Mouse (Mus musculus): ENCODE measurements around the gene Resp18. TPM values are rescaled to one million over a fixed set of nuclear protein-coding genes. Genes with fewer than 3 reads are reported as not detected.

Gene Resp18
- polyA plus RNA-seq, 1 experiment from 2014 or later: not detected

DNA sequence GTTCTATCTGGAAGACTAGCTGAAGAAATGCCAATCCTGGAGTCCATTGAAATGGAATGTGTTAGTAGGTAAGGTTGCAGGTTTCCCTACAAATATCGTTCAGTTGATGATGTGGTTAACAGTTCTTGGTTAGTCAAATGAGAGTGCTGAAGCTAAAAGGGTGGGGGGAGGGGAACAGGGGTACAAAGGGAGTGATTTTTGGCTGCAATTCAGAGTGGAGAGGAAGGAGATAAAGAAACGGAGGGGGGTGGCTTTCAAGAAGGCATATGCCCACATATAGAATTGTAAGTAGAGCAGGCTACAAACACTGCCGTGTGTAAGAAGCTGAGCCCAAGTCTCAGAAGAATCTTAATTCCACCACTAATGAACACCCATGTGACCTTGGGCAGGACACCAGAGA lies 52.7 kb downstream of the Resp18 start:
- H3K4me2 ChIP-seq (ENCODE audit: low read length): no peak overlapping the region

DNA sequence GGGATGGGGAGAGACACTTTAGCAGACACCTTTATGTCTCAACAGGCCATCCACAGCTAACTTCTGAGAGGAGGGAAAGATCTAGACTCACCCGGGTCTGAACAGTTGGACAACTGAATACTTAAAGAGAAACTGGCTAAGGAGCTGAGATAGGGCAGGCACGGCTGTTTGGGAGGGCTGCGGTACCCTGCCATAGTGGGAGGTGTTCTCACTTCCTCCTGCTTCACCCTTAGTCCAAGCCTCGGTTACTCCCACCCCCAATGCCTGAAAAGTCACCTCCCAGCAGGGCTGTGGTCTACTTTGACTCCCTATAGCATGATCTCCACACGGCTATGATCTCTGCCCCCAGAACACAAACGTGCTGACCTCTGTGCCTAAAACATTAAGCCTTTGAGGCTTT lies 54.7 kb downstream of the Resp18 start:
- H3K9ac ChIP-seq (ENCODE audit: low read depth, low read length): no peak overlapping the region
- no peak overlapping the region for H3K4me3 ChIP-seq (replicated peaks; ENCODE audit: low read depth, low read length)
- ATAC-seq (replicated peaks; ENCODE audit: low FRiP score, low read depth): no peak
- no peak for DNase-seq (ENCODE audit: low spot score)
- no peak for TF ChIP-seq CTCF (IDR thresholded peaks at IDR 0.05; ENCODE audit: low read depth)
- peaks cover 8% of the 10 kb centered on the region; the same call in 1 of the 2 replicates for H3K27me3 ChIP-seq (ENCODE audit: insufficient read depth, low read length)
- no peak overlapping the region for H3K4me2 ChIP-seq (ENCODE audit: low read length)
- H3K36me3 ChIP-seq (ENCODE audit: insufficient read depth, low read length): no peaks in the 10 kb centered on the region
- peaks cover 9% of the 10 kb centered on the region; the same call in 1 of the 2 replicates for H3K4me1 ChIP-seq (replicated peaks; ENCODE audit: insufficient read depth, low read length)
- no peaks in the 10 kb centered on the region for H3K9me3 ChIP-seq (replicated peaks; ENCODE audit: low read length)
- H3K27ac ChIP-seq: no peak overlapping the region
- WGBS: 53% methylated on average over 6 of the region's 6 CpGs

More for the DNA sequence above, 52.7 kb downstream of the Resp18 start:
- TF ChIP-seq CTCF (IDR thresholded peaks at IDR 0.05; ENCODE audit: low read depth): no peak
- no peaks in the 10 kb centered on the region for H3K9me3 ChIP-seq (replicated peaks; ENCODE audit: low read length)
- 62% methylated on average over 3 of the region's 3 CpGs for WGBS
- H3K4me1 ChIP-seq (replicated peaks; ENCODE audit: insufficient read depth, low read length): no peaks in the 10 kb centered on the region
- no peak overlapping the region for H3K9ac ChIP-seq (ENCODE audit: low read depth, low read length)
- no peaks in the 10 kb centered on the region for H3K27me3 ChIP-seq (ENCODE audit: insufficient read depth, low read length)
- no peak for DNase-seq (ENCODE audit: low spot score)
- no peak overlapping the region for H3K27ac ChIP-seq
- ATAC-seq (replicated peaks; ENCODE audit: low FRiP score, low read depth): no peak
- H3K4me3 ChIP-seq (replicated peaks; ENCODE audit: low read depth, low read length): no peak overlapping the region
- H3K36me3 ChIP-seq (ENCODE audit: insufficient read depth, low read length): no peaks in the 10 kb centered on the region

DNA sequence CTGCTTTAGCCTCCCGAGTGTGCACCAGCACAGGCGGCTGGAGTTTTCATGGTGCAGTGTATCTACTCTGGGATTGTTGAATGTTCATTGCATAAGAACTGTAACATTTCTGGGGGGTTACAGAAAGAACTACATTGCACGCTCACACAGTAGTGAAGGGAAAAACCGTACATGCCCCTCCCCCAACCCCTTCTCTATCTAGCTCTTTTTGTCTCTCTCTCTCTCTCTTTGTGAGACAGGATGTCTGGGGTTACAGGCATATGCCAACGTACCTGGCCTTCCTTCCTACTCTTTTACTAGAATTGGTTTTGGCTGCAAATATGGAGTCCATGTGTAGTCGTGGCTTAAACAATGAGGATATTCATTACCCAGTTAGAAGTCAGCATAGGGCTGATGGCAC lies 55.3 kb downstream of the Resp18 start:
- H3K27ac ChIP-seq: no peak overlapping the region
- no peak overlapping the region for H3K4me3 ChIP-seq (replicated peaks; ENCODE audit: low read depth, low read length)
- peaks cover 10% of the 10 kb centered on the region; the same call in 1 of the 2 replicates for H3K4me1 ChIP-seq (replicated peaks; ENCODE audit: insufficient read depth, low read length)
- no peak overlapping the region for H3K4me2 ChIP-seq (ENCODE audit: low read length)
- no peaks in the 10 kb centered on the region for H3K36me3 ChIP-seq (ENCODE audit: insufficient read depth, low read length)
- no peaks in the 10 kb centered on the region for H3K9me3 ChIP-seq (replicated peaks; ENCODE audit: low read length)
- no peak overlapping the region for H3K9ac ChIP-seq (ENCODE audit: low read depth, low read length)
- DNase-seq (ENCODE audit: low spot score) (no peak), ATAC-seq (replicated peaks; ENCODE audit: low FRiP score, low read depth) (no peak)
- WGBS: 77% methylated on average over 6 of the region's 6 CpGs
- peaks cover 10% of the 10 kb centered on the region; the same call in 1 of the 2 replicates for H3K27me3 ChIP-seq (ENCODE audit: insufficient read depth, low read length)
- no peak for TF ChIP-seq CTCF (IDR thresholded peaks at IDR 0.05; ENCODE audit: low read depth)

Other genes starting within 250 kb of the Resp18 start
- 10.5 and 11.0 TPM in 2 replicates for gene Nhej1, start 153.2 kb downstream of the Resp18 start, polyA plus RNA-seq (2015; fragmentation: Nextera tagmentation; extraction: Ambion mirVana)
- 9.8 and 11.3 TPM in 2 replicates for gene Slc23a3, start 144.5 kb downstream of the Resp18 start, polyA plus RNA-seq (2015; fragmentation: Nextera tagmentation; extraction: Ambion mirVana)
- gene Cnppd1, start 135.7 kb downstream of the Resp18 start, polyA plus RNA-seq (2015; fragmentation: Nextera tagmentation; extraction: Ambion mirVana): 47.2 and 52.2 TPM in 2 replicates
- gene Retreg2, start 135.6 kb downstream of the Resp18 start, polyA plus RNA-seq (2015; fragmentation: Nextera tagmentation; extraction: Ambion mirVana): 47.8 and 52.0 TPM in 2 replicates
- gene Zfand2b, start 109.8 kb downstream of the Resp18 start, polyA plus RNA-seq (2015; fragmentation: Nextera tagmentation; extraction: Ambion mirVana): 43.2 and 47.7 TPM in 2 replicates
- 34.4 and 36.8 TPM in 2 replicates for gene Abcb6, start 98.0 kb downstream of the Resp18 start, polyA plus RNA-seq (2015; fragmentation: Nextera tagmentation; extraction: Ambion mirVana)
- 19.7 TPM in 2 replicates for gene Ankzf1, start 86.3 kb downstream of the Resp18 start, polyA plus RNA-seq (2015; fragmentation: Nextera tagmentation; extraction: Ambion mirVana)
- 25.8 and 27.3 TPM in 2 replicates for gene Atg9a, start 86.2 kb downstream of the Resp18 start, polyA plus RNA-seq (2015; fragmentation: Nextera tagmentation; extraction: Ambion mirVana)
- gene Glb1l, start 67.6 kb downstream of the Resp18 start, polyA plus RNA-seq (2015; fragmentation: Nextera tagmentation; extraction: Ambion mirVana): 47.4 and 47.6 TPM in 2 replicates
- 114 and 122 TPM in 2 replicates for gene Stk16, start 67.6 kb downstream of the Resp18 start, polyA plus RNA-seq (2015; fragmentation: Nextera tagmentation; extraction: Ambion mirVana)
- gene Tuba4a, start 58.5 kb downstream of the Resp18 start, polyA plus RNA-seq (2015; fragmentation: Nextera tagmentation; extraction: Ambion mirVana): 171 and 200 TPM in 2 replicates
- 0.18 TPM in 1 of 2 replicates, not detected in the other for gene A630095N17Rik, start 46.3 kb downstream of the Resp18 start, polyA plus RNA-seq (2015; fragmentation: Nextera tagmentation; extraction: Ambion mirVana)
- gene Dnajb2, start 42.0 kb downstream of the Resp18 start, polyA plus RNA-seq (2015; fragmentation: Nextera tagmentation; extraction: Ambion mirVana): 30.4 and 31.3 TPM in 2 replicates
- 0.08 and 0.13 TPM in 2 replicates for gene Ptprn, start 13.9 kb downstream of the Resp18 start, polyA plus RNA-seq (2015; fragmentation: Nextera tagmentation; extraction: Ambion mirVana)
- gene Dnpep, start 39.6 kb upstream of the Resp18 start, polyA plus RNA-seq (2015; fragmentation: Nextera tagmentation; extraction: Ambion mirVana): 128 and 137 TPM in 2 replicates
- 18.6 and 19.1 TPM in 2 replicates for gene Des, start 81.9 kb upstream of the Resp18 start, polyA plus RNA-seq (2015; fragmentation: Nextera tagmentation; extraction: Ambion mirVana)
- 40.1 and 44.3 TPM in 2 replicates for gene Speg, start 96.9 kb upstream of the Resp18 start, polyA plus RNA-seq (2015; fragmentation: Nextera tagmentation; extraction: Ambion mirVana)
- gene Gmppa, start 157.5 kb upstream of the Resp18 start, polyA plus RNA-seq (2015; fragmentation: Nextera tagmentation; extraction: Ambion mirVana): 69.5 and 72.5 TPM in 2 replicates
- gene Asic4, start 172.0 kb upstream of the Resp18 start, polyA plus RNA-seq (2015; fragmentation: Nextera tagmentation; extraction: Ambion mirVana): 0.40 and 0.45 TPM in 2 replicates
- 37.1 and 38.3 TPM in 2 replicates for gene Chpf, start 200.9 kb upstream of the Resp18 start, polyA plus RNA-seq (2015; fragmentation: Nextera tagmentation; extraction: Ambion mirVana)
- gene Tmem198, start 201.1 kb upstream of the Resp18 start, polyA plus RNA-seq (2015; fragmentation: Nextera tagmentation; extraction: Ambion mirVana): 0.61 and 1.3 TPM in 2 replicates
- gene Obsl1, start 228.0 kb upstream of the Resp18 start, polyA plus RNA-seq (2015; fragmentation: Nextera tagmentation; extraction: Ambion mirVana): 35.0 and 42.6 TPM in 2 replicates
- gene Inha, start 228.7 kb upstream of the Resp18 start, polyA plus RNA-seq (2015; fragmentation: Nextera tagmentation; extraction: Ambion mirVana): 2.8 and 3.5 TPM in 2 replicates
- gene Stk11ip, start 243.1 kb upstream of the Resp18 start, polyA plus RNA-seq (2015; fragmentation: Nextera tagmentation; extraction: Ambion mirVana): 14.9 and 15.0 TPM in 2 replicates